Mouse (Mus musculus) urinary bladder, postnatal 10 days (tissue): ENCODE data around the gene Irak4.

Experiments used
- DNase-seq: peaks from one replicate; pipeline ENCODE4 v3.0.0; 2022; ENCODE audit warnings: low spot score

The Irak4 gene

DNA sequence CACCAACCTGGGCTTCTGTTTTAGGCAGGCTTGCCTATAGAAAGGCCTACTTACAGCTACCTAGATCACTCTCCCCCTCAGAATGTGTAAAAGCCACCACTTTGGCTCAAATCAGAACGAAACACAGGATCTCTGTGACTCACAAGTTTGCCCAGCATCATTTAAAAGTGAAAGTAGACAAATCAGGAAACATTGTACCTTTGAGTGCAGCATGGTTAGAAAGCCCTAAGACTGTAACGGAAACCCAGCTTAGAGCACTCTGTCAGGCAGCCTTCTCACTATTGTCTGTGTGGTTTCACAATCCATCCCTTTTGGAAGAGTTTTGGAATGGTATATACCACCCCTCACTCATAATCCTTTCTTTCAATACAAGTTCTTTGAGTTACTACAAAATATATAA lies 21.5 kb downstream of the Irak4 start:
- DNase-seq, result no peak

DNA sequence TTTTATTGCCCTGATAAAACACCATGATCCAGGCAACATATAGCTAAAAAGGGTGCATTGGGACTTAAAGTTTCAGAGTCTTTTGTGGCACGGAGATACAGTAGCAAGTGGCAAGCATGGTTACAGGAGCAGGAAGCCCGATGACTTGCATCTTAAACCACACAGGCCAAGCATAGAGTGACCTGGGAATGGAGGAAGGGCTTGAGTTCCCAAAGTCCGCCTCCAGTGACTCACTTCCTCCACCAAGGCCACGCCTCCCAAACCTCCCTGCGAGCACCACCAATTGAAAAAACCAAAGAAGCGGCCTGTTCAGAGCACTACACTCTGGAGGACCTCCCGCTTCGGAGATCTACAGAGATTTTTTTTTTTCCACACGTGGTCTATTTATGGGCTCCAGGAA lies 22.4 kb downstream of the Irak4 start:
- DNase-seq, result no peak

DNA sequence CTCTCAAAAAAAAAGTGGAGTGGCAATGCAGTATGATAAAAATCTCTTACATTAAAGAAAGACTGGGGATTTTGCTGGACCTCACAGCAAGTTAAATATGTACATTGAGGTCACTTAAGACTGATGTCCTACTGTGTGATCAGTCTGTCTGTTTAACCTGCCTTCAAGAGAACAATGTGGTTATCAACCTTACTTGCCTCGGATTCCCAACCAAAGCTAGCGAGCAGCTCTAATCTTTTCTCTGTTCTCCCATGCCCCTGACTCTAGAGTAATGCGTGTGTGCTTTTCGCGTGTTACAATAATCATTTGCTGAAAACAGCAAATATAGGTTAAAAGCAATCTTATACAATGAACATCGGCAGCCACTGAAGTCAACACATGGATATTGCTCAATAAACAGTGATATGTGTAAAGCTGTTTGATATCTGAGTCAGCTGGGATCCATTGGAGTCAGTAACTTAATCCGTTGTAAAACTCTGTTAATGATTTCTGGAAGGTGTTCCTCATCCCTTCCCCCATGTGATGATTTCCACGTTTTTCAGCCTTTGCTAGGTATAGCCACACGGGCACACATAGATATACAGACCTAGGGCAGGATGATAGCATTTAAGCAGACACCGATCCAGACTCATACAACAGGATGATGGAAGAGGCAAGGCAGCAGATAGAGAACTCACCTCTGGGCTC lies 25.2 kb downstream of the Irak4 start:
- no peak for DNase-seq

DNA sequence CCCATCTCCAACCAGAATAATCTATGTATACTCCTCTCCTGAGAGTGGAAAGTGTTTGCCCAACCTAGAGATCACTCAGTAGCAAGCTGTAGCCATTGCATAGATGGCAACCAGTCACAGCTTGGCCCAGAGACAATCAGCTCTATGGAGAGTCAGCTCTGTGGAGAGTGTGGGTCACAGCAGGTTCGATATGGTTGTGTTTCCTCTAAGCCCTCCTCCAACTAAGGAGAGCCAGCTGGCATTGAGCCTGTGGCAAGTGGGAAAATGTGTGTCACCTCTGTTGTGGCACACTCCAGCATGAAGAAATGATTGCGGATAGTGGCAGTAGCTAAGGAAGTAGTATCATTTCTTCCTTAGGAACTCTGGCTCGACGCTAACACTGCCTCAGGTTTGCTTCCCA lies 28.1 kb downstream of the Irak4 start:
- DNase-seq, result no peak

DNA sequence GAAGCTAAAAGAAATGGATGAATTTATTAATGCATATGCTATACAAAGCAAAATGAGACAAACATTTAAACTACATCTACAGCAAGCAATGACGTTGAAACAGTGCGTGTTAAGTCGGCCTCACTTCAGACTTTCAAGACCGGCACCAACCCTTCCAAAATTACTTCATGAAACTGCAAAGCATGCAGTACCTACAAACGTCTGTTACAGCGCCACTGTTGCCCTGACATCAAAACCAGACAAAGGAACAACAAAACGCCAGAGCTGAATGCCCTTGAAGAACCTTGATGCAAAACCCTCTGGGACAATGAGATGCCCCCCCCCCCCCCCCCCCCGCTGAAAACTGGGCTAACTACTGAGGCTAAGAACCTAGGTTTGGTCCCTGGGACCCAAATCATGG lies 29.3 kb downstream of the Irak4 start:
- no peak for DNase-seq

DNA sequence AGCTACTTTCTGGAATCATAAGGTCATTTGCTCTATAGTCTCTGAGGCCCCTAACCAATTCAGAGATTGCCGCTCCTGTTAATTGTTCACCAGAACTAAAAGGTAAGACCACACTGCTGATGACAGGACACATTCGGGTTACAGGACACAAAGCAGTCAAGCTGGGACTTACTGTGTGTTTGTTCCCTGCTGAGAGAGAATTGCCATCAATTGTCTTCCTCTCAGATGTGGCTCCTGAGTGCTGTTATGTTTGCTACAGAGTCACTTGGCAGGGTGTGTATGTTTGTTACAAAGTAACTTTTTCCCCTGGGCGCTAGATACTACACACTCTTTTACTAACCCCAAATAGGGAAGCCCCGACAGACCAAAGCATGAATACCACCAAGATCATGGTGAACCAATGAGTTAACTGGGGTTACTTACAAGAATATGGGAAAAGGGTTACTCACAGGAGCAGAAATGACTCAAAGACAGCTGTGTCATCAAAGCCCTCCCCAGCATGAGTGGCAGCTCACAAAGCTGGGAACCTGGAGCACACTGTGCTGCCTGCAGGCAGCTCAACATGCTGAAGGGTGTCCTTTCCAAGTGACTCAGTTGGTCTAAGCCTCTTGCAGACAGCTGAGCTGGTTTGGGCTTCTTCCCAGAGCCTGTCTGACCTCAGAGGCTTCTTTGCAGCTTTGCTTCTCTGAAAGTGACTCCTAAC lies 31.3 kb downstream of the Irak4 start:
- DNase-seq, result no peak

DNA sequence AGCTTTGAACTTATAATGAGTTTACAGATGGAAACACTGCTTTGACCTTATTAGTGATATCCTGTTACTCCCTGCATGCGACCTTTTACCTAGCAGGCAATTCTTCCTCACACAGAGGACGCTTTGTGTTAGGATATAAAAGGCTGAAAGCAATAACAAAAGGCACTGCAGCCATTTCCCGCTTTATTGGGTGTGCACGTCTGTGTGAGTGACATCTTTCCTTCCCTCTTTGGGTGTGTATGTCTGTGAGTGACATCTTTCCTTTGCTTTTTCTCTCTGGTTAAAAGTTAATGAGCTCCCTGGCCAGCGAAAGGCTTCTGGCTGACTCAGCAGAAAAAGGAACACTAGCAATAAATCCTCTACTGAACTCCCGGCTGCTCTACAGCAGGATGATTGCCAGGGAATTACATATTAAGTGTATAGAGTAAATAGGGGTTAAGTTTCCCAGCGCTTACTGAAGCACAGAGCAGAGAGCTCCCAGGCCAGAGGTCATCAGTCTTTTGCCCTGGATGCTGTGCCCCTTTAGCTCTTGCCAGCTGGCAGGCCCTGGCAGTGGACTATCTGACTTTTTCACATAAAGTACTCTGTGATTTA lies 38.7 kb downstream of the Irak4 start:
- DNase-seq, result no peak

DNA sequence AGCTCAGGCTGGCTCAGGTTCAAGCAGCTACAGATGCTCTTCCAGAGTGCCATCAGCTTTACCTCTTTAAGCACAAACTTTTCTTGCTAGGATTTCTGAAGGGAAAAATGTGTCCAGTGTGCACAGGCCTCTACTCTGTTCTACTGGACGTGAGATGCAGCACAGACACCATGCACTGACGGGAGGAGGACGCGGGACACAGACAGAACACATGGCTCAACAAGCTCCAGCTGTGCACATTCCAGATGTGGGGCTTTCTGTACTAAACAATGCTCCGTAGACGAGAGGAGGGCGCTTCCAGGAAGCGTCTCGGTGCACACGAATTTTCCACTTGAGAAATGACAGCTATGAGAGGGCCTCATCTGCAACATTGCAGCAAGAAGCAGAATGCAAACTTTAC lies 39.7 kb downstream of the Irak4 start:
- no peak for DNase-seq

DNA sequence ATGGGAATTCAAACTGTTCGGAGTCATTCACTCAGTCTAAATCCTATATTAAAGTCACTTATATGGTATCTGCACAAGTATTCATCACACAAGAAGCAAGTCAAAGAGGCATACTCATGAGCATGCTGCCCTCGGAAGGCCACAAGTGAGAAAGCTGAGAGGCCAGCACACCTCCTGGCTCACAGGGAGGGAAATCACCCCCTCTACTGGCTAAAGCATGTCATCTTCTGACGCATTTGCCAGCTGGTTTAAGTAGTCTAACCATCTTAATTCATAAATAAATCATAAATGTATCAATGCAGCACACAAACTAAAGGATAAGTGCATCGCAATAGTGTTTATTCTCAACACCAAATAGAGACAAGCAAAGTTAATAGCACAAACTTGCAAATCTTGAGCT lies 41.3 kb downstream of the Irak4 start:
- DNase-seq, result no peak

DNA sequence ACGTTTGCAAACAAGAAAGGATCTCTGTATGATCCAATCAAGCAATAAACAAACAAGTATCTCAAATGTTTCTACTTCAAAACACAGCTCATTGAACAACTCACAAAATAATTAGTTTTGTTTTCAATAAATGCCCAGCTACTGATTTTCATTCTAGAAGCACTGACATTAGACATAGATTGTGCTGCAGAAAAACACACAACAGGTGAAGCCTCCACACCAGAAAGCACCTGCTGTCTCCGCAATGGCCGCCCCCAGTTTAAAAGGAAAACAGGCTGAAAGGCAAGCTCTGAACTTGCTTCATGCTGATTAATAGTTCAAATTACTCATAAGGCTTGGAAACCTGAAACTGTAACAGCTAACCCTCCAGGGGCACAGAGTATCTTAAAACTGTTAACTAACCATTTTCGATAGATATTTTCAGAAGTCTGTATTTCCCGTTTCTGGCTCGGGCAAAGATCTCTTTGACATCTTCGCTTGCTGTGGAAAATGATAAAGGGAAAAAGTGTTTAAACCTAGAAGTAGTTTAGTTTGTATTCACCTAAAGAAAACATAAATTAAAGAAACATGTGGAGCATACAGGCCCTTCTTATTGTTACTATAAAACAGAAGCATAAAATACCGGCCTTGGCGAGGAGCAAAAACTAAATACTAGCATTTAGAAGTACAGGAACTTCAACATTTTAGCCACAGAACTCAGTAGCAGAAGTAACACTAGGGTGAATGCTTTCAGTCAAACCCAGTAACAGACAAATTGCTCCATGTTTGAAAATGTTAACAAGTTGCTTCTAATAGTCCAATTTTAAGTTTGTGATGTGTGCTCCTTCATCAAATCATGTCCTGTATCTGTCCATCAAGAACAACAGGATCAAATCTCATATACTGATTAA lies 44.6 kb downstream of the Irak4 start:
- no peak for DNase-seq

DNA sequence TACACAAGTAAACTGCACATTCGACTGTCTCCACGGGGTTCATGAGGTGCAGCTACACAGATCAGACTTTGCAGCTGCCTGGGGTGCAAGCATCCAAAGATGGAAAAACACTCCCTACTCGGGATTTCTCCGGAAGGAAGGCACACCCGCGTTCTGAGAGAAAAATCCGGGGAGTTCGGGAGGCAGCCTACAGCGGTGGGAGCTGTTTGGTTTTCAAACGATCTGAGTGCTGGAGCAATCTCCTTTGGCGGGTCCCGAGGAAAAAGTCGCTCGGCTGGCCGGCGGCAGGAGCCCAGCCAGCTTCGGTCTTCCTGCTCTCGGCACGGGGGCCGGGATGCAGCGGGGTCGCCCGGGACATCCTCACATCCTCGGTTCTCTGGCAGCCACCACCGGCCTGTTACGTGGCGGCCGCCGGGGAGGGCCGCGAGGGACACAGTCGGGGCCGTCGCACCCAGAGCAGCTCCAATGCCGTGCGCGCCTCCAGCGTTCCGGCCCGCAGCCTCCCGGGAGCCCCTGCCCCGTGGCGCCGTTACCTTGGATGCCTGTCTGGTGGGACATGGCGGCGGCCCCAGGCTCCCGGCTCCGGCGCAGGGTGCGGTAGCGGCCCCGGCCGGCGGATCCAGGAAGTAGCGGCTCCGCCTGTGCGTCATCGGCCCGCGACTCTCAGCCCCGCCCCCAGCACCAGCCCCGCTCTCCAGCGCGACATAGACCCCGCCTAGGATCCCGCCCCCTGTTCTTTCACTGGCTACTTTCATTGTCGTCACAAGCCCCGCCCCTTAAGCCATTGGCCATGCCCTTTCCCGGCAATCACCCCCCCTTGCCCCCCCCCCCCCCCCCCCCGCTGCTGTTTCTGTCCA lies 46.0 kb downstream of the Irak4 start, which contains the start of gene Twf1:
Gene Twf1 (minus strand): TSS at position 671 of the 857 bp plus-strand sequence.
- DNase-seq, result peak; percentile 95

DNA sequence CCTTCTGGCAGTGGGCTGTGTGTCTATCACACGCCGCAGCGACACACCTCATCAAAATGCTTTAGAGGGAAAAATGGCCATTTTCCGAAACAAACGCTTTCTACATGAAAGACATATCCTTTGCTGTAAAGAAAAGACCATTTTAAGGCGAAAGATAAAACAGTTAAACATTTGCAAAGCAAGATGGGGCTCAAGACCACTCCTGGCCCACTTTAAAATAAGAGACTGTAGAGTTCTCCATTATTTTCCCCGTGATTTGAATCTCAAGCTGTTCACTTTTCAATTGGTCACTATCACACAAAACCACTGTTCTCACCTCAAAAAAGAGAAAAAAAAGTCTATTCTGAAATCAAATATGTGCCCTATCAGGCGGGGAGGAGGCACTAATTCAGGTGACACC lies 46.6 kb downstream of the Irak4 start:
- DNase-seq, result no peak

DNA sequence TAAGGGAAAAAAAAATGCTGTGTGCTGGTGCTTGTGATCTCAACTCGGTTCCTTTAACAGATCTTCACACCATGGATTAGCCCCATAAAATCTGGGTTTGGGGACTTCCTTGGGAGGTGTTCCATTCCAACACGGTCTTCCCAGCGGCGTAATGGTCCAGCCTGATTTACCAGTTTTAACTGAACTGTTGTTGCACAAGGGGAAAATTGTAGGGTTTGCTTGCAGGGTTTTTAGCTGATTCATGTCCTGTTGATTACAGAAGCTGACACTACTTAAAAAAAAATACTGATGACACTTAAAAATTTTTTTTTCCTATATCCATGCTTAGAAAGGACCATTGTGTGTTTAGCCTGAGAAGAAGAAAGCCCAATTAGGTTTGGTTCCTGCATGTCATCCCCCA lies 47.9 kb downstream of the Irak4 start:
- no peak for DNase-seq

DNA sequence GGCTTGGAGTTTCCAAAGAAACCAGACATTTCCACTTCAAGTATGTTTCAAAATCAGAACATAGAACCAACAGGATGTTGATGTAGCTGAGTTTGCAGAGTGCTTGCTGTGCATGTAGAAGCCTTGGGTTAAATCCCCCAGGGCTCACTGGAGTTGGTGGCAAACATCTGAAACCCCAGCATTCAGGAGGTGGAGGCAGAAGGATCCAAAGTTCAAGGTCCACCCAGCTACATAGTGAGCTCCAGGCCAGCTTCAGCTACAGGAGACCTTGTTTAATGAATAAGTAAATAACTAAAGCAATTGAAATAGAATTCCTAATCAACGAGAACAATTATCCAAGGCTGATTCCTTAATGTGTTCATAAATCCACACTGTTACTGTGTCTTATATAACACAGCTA lies 50.1 kb downstream of the Irak4 start:
- DNase-seq, result no peak

DNA sequence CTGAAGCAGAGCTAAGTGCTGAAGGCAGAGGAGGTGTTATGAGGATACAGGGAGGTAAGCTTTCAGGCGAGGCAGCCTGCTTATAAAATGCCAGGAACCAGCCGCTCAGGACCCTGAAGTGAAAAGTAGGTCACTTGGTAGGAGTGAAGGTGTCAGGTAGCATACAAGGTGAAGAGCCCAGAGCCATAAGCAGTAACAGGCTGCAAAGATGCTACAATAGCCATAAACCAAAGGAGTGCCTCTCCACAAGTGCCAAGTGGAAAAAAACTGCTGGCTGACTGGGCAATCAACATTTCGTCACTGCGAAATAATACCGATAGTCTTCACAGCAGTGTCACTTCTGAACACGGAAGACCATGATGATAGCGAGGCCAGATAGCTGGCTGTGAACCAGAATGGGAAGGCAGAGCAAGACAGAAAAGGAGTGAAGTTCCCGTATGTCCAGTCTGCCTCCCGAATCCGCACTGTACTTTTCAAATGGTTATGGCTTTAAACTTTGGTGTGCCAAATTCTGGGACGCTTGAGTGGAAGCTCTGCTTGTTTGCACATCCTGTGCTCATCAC lies 56.8 kb downstream of the Irak4 start:
- no peak for DNase-seq

DNA sequence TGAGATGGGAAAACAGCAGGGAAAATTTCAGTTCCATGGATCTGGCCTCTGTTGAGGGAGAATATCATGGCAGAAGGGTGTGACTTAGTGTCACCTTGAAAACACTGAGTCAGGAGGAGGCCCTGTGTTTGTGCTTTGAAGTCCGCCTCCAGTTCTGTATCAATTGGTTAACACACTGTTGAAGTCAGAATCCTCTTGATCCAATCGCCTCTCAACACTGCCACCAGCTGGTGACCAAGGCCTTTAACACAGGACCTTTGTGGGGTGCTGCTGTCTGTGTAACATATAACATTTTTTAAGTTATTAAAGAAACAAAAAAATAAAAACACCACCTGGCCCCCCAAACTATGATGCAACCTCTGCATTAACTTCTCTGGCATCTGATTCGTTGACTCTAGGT lies 57.9 kb downstream of the Irak4 start:
- DNase-seq, result no peak

DNA sequence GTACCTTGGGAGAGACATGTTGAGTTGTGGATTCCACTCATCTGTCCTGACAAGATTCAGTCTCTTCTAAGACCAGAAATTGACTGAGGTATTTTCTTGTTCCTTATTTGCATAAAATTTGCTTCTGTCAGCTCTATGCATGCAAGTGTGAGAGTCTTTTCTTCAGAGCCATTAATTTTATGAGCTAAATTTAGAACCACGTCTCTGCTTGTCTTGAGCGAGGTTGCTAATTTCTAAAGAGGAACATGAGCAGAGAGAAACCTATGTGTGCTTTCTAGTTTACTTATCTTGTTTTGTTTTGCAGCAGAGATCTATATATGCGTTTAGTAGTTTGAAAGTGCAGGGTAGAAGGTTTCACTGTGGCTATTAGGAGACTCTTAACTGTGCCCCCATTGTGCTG lies 59.0 kb downstream of the Irak4 start:
- no peak for DNase-seq

DNA sequence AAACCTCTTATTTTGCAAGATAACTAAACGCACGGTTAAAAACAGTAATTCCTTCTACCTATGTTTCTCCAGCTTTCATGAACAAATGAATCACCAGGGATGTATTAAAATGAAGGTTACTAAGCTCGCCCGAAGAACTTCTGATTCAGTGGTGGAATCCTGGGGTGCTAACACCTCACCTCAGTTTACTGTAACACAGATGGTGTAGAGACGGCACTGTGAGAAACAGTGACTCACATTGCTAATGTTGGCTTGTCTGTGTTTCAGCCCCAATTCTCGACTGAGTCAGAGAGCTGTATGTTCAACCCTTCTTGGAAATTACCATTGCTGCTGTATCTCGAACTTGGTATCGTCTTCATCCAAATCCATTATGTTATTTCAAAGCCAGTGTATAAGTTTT lies 64.3 kb downstream of the Irak4 start:
- DNase-seq, result no peak

DNA sequence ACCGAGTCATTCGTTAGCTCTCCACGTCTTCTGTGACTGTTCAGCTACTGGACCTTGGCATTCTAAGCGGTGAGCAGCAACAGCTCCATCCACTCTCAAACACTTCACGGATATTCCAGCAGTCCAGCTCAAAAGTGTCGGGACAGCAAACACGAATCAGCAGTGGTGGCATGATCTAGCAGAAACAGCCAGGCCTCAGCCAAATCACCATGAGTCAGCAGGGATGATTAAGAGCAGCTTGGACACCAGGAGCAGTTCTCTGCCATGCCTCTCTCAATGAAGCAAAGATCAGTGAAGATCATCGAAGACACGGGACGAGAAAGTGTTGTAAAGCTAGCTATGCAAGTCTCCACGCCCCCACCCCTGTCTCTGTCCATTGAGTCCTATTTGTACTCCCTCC lies 72.6 kb downstream of the Irak4 start:
- no peak for DNase-seq

DNA sequence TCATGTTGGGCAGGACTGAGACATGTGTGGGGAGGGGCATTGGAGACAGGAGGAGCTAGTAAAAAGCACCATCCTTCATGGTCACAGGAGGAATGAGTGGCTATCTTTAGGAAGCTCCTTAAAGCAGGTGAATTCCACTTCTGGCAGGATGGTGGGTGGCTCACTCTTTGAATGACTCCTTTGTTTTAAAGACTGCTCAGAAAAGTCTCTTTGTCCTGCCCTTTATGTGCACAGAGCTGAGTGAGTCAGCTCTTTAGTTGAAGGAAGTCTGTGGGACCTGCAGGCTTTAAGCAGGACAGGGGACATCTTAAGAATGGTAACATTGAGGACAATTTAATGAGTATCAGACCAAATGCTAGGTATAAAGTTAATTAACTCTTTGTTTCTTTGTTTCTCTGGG lies 77.5 kb downstream of the Irak4 start:
- no peak for DNase-seq

DNA sequence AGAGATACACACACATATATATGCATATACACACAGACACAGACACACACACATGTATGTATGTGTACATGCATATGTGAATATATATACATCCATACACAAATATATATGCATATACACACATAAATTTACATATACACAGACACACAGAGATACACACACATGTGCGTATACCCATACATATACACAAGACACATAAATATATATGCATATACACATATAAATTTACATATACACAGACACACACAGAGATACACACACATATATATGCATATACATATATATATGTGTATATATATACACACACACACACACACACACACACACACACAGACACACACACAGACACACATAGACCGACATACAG lies 85.0 kb downstream of the Irak4 start:
- no peak for DNase-seq
